Mouse (Mus musculus) ovary, adult 18-20 months (tissue): ENCODE data around the gene Paqr7.
A peak's percentile ranks its signal among the peaks of the same experiment; 100 is the strongest.

Experiments used
- DNase-seq: peaks from one replicate; pipeline ENCODE4 v3.0.0; 2022; ENCODE audit warnings: low spot score, mixed read lengths

Paqr7 gene

DNA sequence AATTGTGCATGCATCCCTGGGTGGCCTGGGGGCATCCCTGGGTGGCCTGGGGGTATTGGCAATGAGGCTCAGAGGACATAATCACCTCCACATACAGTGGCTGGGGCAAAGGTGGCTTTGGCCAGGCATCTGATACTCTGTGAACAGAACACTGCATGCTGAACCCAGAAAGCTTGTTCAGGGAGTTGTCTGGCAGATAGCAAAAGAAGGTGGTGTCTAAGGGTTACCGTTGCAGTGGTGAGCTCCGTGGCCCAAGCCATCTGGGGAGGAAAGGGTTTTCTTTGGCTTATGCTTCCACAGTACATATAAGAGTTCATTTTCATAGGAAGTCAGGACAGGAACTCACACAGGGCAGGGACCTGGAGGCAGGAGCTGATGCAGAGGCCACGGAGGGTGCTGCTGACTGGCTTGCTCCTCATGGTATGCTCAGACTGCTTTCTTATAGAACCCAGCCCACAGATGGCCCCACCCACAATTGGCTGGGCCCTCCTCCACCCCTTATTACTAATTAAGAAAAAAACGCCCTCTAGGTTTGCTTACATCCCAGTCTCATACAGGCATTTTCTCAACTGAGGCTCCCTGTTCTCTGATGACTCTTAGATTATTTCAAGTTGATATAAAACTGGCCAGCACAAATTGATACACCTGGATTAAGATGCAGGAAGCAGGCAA lies 7.3 kb downstream of the Paqr7 start:
- DNase-seq = no peak

DNA sequence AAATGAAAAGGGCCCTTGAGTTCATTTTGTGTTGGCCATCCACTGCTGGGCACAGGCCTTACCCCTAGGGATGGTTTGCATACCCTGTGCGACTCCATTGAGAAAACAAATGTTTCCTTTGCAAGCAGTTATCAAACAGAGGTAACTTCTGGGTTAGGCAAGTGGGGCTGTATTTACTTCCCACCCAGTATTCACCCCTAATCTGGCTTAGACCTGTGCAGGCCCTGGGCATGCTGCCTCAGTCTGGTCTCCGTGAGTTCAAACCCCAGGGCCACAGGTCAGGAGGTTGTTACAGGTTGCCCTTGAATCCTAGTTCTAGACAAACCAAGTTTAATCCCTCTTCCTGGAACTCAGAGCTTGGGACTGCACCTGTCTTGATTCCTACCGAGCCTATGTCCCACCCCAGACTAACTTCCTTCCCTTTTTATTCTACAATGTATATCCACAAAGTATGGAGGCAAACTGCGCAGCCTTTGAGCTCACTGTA lies 8.8 kb downstream of the Paqr7 start:
- no peak for DNase-seq

DNA sequence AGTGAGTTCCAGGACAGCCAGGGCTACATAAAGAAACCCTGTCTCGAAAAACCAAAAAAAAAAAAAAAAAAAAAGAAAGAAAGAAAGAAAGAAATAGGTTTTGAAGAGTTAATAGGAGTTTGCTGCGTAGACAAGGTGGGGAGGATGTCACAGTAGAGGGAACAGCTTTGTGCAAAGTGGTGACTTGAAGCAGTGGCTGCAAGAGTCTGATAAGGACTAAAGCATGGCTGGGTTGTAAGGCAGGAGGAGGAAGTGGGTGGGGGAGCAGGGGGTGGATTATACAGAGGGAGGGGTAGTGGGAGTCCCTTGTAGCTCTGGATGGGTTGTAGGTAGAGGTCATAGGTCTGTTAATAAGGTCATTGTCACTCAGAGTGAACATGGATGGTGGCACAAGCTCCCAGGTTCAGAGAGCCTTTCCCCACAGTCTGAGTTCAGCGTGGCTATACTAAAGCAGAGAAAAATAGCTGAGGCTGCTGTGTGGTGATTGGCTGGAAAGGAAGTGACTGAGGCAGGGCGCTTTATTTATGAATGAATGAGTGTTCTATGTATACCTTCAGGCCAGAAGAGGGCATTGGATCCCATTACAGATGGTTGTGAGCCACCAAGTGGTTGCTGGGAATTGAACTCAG lies 9.6 kb downstream of the Paqr7 start:
- no peak for DNase-seq

DNA sequence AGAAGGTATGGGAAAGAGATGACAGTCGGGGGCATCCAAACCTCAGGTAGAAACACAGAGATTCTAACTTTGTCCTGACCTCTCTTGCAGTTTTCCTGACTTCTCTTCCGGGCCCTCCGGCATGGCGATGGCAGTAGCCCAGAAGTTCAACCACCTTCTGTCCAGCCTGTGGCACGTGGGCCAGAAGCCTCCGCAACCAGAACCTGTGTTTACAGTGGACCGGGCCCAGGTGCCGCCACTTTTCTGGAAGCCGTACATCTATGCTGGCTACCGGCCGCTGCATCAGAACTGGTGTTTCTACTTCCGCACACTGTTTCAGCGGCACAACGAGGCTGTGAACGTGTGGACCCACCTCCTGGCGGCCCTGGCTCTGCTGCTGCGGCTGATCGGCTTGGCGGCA lies 10.2 kb downstream of the Paqr7 start:
- no peak for DNase-seq

DNA sequence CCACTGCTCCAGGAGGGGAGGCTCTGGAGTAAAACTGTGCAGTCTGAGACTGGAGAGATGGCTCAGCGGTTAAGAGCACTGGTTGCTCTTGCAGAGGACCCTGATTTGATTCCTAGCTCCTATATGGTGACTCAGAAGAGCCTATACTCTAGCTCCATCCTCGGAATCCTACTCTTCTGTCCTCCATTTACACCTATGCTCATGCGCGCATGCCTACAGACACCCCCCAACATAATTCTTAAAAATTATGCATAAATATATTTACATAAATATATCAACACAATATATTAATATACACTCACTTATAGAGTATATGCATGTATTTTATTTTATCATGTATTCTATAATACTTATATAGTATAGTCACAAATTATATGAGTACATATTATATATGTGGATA lies 13.9 kb downstream of the Paqr7 start:
- no peak for DNase-seq

DNA sequence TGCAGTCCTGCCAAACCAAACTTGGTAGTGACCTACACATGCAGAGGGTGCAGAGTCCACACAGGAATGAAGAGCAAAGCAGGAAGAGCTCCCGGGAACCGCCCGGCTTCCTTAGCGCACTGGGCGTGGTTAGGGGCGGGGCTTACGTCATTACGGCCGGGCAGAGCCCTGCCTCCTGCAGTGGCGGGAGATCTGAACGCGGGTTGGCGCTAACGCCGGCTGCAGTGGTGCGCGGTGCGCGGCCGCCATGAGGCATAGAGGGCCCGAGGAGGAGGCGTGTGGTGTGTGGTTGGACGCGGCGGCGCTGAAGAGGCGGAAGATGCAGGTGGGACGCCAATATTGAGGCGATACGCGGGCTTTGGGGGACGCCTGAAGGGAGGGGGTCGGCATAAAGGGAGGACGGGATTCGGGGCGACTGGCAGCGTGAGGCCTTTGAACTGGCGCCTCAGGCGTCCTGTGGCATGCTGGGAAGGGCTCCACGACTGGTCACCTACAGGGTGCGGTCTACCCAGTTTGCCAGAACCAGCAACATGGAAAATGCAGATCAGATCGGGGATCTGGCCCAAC lies 14.4 kb downstream of the Paqr7 start, which contains the start of gene Aunip:
Gene Aunip, plus strand, starts transcription at position 155 of the 567 bp plus-strand sequence.
- DNase-seq = peak; percentile 79

DNA sequence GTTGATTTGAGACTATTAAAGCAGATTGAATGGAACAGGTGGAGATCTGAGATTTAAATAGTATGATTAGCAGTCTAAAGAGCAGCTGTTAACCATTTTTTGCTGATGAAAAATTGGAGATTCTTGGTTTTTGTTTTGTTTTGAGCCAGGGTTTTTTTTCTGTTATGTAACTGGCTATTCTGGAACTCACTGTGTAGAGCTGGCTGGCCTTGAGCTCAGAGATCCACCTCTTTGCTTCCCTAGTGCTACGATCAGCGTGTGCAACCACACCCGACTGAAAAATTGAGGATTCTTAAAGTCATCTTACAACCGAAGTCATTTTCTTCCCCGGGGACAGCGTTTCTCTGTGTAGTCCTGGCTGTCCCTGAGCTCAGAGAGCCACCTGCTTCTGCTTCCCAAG lies 15.2 kb downstream of the Paqr7 start:
- DNase-seq = no peak

DNA sequence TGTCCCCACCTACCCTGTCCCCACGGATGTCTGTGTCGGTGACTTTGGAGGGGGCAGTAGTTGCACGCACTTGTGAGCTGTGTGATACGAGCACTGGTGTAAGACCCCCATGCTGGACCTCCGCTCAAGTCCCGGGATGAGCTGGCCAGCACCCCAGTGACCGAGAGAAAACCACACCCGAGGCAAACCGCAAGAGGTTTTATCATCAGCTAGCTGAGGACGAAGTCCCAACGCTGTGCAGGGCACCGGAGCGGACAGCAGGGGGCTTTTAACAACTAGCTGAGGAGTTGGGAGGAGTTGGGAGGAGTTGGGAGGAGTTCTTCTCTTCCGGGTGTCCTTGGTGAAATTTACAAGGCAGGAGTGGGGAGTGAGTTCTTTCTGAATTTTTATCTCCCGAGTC lies 16.3 kb downstream of the Paqr7 start:
- peak; percentile 77 for DNase-seq

DNA sequence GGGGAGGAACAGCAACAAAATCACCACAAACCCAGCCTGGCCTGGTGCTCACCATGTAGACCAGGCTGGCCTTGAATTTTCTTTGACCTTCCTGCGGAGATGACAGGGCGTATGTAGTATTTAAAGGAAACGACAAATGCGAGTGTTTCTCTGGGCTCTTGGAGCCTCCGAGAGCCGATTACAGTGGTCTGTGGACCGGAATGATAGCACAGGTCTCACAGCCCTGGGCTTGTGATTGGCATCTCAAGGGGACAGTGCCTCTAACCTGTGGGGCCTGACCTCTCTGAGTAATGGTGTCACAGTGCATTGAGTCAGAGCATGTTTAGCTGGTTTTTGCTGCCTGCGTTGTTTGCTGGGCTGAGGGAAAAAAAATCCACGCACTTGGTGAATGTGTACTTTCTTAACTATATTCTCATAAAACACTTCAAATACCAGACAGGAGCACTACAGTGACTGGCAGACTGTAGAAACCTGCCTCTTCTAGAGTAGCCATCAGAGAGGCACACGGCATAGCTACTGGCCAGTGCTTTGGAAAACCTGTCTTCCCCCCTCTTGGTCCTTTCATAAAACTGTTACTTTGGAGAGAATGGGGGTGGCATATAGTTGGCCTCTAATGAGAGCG lies 17.9 kb downstream of the Paqr7 start:
- DNase-seq = no peak

DNA sequence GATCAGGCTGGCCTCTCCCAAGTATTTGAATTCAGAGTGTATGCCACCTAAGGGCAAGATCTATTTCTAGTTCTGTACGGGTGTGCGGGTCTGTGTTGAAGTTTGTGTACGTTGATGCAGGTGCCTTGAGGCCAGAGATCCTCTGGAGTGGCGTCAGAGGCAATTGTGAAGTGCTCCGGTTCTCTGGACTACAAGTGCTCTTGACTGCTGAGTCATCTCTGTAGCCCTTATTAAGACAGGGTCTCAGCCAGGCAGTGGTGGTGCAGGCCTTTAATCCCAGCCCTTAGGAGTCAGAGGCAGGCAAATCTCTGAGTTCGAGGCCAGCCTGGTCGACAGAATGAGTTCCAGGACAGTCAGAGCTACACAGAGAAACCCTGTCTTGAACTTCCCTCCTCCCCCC lies 19.1 kb downstream of the Paqr7 start:
- no peak for DNase-seq

DNA sequence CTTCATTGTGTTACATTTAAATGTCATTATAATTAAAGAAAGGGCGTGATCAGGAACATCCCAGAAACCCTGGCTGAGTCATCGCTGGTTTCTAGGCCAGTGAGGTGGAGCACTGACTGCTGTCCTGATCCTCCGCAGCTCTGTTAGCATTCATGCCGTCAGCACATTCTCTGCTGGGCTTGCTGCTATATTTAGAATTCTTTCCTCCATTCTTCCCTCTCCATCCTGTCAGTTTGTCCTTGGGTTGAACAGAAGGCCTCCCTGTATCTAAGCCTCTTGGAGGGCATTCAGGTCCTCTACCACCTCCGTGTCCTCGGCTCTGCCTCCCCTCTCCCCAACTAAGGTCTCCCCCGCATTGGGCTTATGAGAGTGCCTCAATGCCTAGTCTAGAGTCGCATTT lies 20.5 kb downstream of the Paqr7 start:
- DNase-seq = peak; percentile 58

DNA sequence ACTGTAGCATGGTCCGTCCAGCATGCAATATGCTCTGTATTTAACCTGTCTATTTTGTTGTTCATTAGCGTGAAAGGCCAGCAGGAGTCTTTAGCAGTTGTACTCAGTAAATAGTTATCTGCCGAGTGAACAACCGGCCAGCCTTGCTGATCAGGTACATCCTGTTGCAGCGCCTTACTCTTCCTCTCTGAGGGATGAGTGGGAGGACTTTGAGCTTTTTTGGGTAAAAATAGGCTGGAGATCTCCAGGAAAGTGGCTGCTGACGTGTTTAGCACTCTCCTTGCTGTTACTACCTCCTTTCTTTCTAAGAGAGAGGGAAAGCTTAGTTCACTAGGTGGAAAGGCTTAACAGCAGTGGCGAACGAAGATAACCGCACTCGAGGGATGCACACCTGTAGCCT lies 21.2 kb downstream of the Paqr7 start:
- no peak for DNase-seq

DNA sequence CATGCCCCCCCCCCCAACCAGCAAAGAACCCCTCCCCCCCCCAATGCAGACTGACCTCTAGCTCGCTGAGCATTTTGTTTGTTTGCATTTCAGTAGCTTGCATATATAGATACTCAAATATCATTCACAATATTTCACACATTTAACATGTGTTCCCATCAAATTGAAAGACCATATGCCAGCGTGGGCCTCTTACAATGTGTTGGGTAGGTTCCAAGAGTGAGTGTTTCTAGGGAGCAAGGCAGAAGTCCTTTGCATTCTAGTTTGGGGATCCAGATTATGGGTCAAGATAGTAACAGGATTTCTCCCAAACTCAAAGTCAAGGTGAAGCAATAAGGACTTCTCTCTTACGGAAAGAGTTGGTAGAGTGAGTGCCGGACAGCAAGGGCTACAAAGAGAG lies 22.0 kb downstream of the Paqr7 start:
- DNase-seq = no peak

DNA sequence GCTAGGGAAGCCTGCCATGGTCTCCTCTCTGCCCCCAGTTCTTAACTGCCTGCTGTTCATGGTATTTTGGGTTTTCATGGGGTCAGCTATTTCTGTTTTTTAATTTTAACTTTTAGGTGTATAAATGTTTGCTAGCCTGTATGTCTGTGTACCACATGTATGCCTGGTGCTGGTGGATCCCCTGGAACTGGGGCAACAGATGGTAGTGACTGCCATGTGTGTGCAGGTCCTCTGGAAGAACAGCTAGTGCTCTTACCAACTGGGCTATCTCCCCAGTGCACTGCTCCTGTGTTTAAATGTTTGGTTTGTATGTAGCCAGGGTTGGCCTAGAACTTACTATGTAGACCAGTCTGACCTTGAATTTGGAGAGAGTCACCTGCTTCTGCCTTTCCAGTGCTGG lies 22.8 kb downstream of the Paqr7 start:
- no peak for DNase-seq

DNA sequence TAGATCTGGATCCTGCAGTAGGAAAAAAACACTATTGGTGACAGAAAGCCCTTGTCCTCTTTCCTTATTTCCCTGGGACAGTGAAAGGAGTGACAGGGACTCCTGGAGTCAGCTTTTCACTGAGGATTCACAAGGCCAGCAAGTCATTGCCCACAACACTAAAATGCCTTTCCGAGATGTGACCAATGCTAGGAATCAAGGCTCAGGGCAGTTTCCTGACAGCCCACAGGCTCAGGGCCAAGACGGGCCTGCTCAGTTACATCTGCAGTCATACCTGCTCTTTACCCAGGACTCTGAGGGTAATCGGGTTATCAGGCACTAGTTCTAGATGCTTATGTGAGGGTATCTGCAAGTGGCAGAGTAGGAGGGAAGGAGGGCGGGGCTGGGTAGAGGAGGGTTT lies 26.9 kb downstream of the Paqr7 start:
- DNase-seq = no peak

DNA sequence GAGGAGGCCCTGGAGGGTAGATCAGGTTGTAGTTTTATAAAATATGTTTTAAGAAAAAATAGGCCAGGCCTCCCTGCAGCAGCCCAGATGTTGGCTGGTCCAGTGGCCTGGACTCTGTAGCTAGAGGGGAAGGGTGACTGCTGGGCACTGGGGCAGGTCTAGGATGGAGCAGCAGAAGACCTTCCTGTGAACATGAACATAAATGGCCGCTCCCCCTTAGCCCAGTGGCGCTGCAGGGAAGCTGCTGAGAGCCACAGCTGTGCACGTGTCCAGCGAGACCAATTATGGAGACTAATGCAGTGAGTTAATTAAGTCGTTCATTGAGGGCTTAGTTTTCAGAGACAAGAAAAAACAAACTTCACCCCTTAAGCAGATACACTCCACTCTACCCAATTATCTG lies 29.3 kb downstream of the Paqr7 start:
- DNase-seq = no peak

DNA sequence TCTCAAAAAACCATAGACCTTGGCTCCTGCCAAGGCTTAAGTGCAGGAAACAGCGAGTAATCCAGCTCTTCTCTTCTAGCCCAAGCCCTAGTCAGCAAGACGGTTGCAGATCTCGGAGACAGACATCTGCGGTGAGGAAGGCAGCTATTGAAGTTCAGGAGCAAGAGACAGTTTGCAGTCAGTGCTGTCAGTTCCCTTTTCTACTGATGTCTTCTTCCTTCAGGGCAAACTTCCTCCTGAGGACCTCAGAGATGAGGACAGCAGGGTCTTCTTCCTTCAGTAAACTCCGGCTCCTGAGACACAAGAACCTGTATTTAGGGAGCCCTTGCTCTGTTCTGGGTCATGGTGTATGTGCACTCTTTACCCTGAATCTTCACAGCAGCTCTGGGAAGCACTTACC lies 29.7 kb downstream of the Paqr7 start:
- DNase-seq = no peak

DNA sequence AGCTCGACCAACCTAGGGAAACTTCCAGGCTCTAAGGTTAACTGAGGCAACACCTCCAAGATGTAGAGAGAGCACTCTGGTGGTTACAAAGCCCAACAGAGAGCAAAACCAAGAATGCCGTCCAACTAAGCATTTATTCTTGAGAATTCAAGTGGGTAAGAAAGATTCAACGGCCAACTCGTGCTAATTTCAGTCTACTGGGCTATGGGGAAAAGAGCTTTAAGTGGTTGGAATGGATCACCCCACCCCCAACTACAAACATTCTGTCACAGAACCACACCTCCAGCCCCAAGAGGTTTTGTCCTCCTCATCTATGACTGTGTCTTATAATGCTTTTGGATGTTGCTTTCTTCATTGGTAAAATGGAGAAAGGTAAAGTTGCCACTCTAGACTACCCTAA lies 36.4 kb downstream of the Paqr7 start:
- no peak for DNase-seq

DNA sequence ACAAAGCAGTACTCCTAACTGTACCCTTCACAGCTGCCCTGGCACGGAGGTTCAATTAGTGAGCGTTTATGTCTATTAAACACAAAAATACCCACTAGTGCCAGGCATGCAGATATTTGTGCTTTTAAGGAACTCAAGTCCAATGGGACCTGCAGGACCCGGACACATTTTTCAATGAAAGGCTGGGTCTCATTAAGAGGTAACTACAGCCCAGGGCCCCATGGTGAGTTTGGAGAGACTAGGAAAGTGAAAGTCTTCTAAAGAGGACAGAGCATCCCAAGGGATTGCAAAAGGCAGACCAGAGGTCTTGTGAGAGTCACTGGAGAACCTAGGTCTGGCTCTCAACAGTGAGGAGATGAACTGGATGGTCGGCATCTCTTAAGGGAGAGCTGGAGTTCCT lies 36.9 kb downstream of the Paqr7 start:
- no peak for DNase-seq

DNA sequence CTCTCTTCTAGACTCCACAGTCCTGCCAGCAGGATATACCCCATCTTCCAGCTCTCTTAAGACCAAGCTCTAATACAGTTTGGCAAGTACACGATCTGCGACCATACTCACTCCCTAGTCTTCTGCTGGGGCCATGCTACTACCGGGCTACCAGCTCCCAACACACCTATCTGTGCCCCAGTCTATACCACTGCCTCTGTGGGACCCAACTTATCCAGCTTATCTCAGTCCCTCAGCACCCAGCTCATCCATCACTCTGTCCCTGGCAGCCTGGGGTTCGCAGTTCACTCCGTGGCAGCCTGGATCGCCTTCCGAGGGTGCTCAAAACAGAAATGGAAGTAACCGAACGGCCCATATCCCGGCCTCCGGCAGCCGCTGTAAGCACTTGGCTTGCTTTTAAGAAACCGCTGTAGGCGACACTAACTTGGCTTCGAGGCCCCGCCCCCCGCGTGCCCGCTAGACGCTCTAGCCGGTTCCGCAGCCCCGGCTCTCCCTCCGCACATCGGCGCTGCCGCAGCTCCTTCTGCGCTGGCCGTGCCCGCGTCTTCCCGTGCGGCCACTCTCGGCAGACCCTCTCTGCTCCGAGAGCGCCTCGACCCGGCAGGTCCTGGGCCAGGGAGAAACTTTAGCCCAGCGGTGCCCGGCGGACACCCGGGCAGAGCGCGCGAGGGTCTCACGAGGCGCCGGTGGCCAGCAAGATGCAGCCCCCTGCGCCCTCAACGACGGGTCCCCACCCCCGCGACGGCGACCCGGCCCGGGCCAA lies 37.8 kb downstream of the Paqr7 start:
- peak; percentile 50 for DNase-seq

DNA sequence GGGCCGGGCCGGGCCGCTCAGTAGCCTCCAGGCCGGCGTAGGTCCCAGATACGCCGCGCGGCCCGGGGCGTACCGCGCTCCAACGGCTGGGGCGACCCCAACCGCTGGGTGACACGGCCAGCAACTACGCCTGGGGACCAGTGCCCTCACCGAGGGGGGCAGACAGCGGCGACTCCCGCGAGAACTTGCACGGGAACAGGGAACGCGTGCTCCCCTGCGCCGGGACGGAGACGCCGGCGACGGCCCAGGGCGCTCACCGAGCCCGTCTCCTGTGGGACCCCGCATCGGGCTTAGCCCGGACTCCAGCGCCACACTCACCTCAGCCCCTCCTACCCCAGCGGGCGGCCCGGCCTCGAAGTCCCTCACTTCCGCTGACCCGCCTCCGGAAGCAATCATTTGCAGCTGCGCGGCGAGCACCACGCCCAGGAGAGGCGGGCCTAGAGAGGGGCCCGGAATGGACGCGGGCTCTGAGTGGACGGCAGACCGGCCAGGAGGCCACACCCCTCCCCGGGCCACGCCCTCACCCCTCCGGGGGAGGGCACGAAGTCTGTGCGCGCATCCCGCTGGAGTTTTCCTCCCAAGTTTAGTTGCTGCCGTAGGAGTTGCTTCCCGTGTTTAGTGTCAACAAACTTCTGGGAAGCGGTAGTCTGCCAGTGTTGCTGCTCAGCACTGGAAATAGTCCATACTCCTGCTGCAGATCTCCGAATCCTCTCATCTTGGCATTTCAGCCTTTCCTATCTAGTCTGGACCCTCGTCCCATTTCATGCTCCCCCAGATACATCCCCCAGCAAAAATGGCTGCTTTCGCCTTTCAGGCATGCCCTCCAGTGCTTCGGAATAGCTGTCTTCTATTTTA lies 38.7 kb downstream of the Paqr7 start, which contains the start of gene Mtfr1l:
Gene Mtfr1l, minus strand, starts transcription at position 456 of the 855 bp plus-strand sequence.
- peak; percentile 98 for DNase-seq
